Mouse (Mus musculus) 416B (cell line): ENCODE data around the gene Cul1.

Experiments
- DNase-seq: peaks from one replicate; pipeline ENCODE4 v3.0.0; 2011; ENCODE audit warnings: low read depth

Cul1 gene

GRCm38 (mm10) chr6:47472444-47472843 lies 19.2 kb downstream of the Cul1 start:
- no peak for DNase-seq

- DNase-seq, result no peak
Observed at GRCm38 (mm10) chr6:47482027-47482426, 28.8 kb downstream of the Cul1 start.

- DNase-seq, result no peak
Observed at GRCm38 (mm10) chr6:47494562-47494961, 41.4 kb downstream of the Cul1 start.

- DNase-seq, result no peak
Observed at GRCm38 (mm10) chr6:47520030-47520429, 66.8 kb downstream of the Cul1 start.

GRCm38 (mm10) chr6:47522431-47522830 lies 69.2 kb downstream of the Cul1 start:
- DNase-seq, result no peak

- peak; percentile 65 for DNase-seq
Observed at GRCm38 (mm10) chr6:47525041-47525440, 71.8 kb downstream of the Cul1 start.

- DNase-seq, result no peak
Observed at GRCm38 (mm10) chr6:47526446-47526845, 73.2 kb downstream of the Cul1 start.

- no peak for DNase-seq
Observed at GRCm38 (mm10) chr6:47527129-47527528, 73.9 kb downstream of the Cul1 start.

GRCm38 (mm10) chr6:47527655-47528054 lies 74.5 kb downstream of the Cul1 start:
- DNase-seq, result peak; percentile 89

GRCm38 (mm10) chr6:47532547-47532946 lies 79.3 kb downstream of the Cul1 start:
- peak; percentile 41 for DNase-seq

GRCm38 (mm10) chr6:47535333-47535732 lies 82.1 kb downstream of the Cul1 start:
- DNase-seq, result no peak

- DNase-seq, result no peak
Observed at GRCm38 (mm10) chr6:47552280-47552679, 99.1 kb downstream of the Cul1 start.

- peak; percentile 56 for DNase-seq
Observed at GRCm38 (mm10) chr6:47559287-47559686, 106.1 kb downstream of the Cul1 start.

GRCm38 (mm10) chr6:47560407-47560806 lies 107.2 kb downstream of the Cul1 start:
- DNase-seq, result no peak

- DNase-seq, result peak; percentile 26
Observed at GRCm38 (mm10) chr6:47560846-47561245, 107.6 kb downstream of the Cul1 start.

GRCm38 (mm10) chr6:47561426-47561825 lies 108.2 kb downstream of the Cul1 start:
- peak; percentile 33 for DNase-seq

GRCm38 (mm10) chr6:47565326-47566035 lies 112.3 kb downstream of the Cul1 start:
- peak; percentile 52 for DNase-seq

GRCm38 (mm10) chr6:47572887-47573286 lies 119.7 kb downstream of the Cul1 start:
- DNase-seq, result no peak
